Mouse (Mus musculus) hindbrain, postnatal 0 days (tissue): ENCODE measurements around the gene Ss18l2. TPM values are rescaled to one million over a fixed set of nuclear protein-coding genes. Genes with fewer than 3 reads are reported as not detected.

Experiments used
- ATAC-seq: fragments of 200-750 bp; cut with Nextera tagmentation; 2 replicates; pipeline ENCODE4 v1.8.0; 2017; ENCODE audit warnings: mild to moderate bottlenecking, moderate TSS enrichment, moderate library complexity
- DNase-seq: peaks from one replicate; pipeline ENCODE4 v3.0.0-alpha.2; 2015; ENCODE audit warnings: low spot score
- H3K27ac ChIP-seq: fragments of 300-500 bp; sonication (generic); 2 replicates; pipeline ENCODE4 v1.5.1; 2014; ENCODE audit warnings: mild to moderate bottlenecking
- H3K27me3 ChIP-seq: fragments of 300-500 bp; sonication (generic); 2 replicates; pipeline ENCODE4 v1.6.1; 2014; ENCODE audit warnings: low read length, mixed read lengths; ENCODE audit not compliant: insufficient read depth
- H3K36me3 ChIP-seq: fragments of 300-500 bp; sonication (generic); 2 replicates; pipeline ENCODE4 v1.6.1; 2014; ENCODE audit warnings: low read length, mixed read lengths; ENCODE audit not compliant: insufficient read depth
- H3K4me1 ChIP-seq: fragments of 300-500 bp; sonication (generic); 2 replicates; pipeline ENCODE4 v1.6.1; 2014; ENCODE audit warnings: antibody characterized with exemption, low read length, mixed read lengths; ENCODE audit not compliant: insufficient read depth
- H3K4me2 ChIP-seq: fragments of 300-500 bp; sonication (generic); 2 replicates; pipeline ENCODE4 v1.6.1; 2014; ENCODE audit warnings: low read depth, mild to moderate bottlenecking, low read length, moderate library complexity, mixed read lengths
- H3K4me3 ChIP-seq: fragments of 300-500 bp; sonication (generic); 2 replicates; pipeline ENCODE4 v1.5.1; 2014; ENCODE audit warnings: low read length
- H3K9ac ChIP-seq: fragments of 300-500 bp; sonication (generic); replicated peaks from 2 replicates; pipeline ENCODE4 v1.6.1; 2014; ENCODE audit warnings: mild to moderate bottlenecking, low read length, moderate library complexity, mixed read lengths
- H3K9me3 ChIP-seq: fragments of 300-500 bp; sonication (generic); 2 replicates; pipeline ENCODE4 v1.6.1; 2016; ENCODE audit warnings: low read length, mixed read lengths
- CTCF ChIP-seq: IDR thresholded peaks from 2 replicates; pipeline ENCODE4 v1.5.1; 2016; ENCODE audit warnings: antibody characterized with exemption, control low read depth, low read depth
- WGBS: fragments of 180-500 bp; shearing (Covaris S2); extraction: QIAGEN DNeasy Blood & Tissue Kit; methylation state at CpG from one replicate; pipeline ENCODE4 v1.1.7; 2014; 5-methylcytosine and 5-hydroxymethylcytosine counted together
- polyA plus RNA-seq: library from polyadenylated mRNA; unstranded; fragments of >200 nt; fragmentation: Nextera tagmentation; extraction: Ambion mirVana; gene quantifications from 2 replicates; pipeline ENCODE4 v1.2.1, GENCODE M21; 2015
- total RNA-seq: library from RNA; depleted of rRNA; stranded (reverse); fragments of >200 nt; gene quantifications from 2 replicates; pipeline ENCODE4 v1.2.3, GENCODE M21; 2014

The Ss18l2 gene
- total and polyA plus RNA-seq, 2 experiments from 2014 or later, result 62.6 to 231 TPM

DNA sequence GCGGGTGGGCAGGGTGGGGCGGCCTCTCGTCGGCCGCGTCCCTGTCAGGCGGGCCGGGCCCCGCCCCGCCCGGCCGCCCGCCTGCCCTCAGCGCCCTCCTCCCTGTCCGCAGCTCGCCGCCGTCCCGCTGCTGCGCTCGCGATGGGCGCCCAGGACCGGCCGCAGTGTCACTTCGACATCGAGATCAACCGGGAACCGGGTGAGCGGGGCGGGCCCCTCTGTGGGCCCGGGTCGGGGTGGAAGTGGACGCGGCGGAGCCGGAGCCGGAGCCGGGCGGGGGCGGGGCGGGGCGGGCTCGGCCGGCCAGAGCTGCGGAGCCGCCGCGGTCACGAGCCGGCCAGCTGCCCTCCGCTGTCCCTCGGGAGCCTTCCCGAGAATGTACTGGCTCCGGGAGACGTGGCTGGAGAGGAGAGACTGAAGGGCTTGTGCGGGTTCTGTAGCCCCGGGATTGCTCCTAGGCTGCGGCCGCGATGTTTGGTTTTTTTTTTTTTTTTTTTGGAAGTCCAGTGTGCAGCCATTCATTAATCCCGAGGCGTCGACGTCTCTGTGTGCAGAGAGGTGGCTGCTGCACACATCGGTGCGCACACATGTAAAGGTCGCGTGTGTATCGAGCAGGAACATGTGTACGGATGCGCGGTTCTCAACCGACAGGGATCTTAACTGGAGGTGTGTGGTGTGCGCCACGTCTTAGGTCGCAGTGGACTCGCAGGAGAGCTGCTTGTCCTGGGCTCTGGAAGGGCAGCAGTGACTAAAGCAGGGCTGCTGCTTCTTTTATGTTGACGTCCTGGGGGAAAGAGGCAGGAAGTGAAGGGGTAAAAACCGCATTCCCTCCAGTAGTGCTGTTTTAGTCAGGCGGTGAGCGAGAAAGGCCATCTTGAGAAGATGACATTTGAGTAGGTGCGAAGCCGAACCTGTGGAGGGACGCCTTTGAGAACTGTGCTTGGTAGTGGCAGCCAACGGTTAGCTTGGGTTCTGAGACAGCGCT is 9.5 kb downstream of the Ss18l2 start:
- H3K27ac ChIP-seq, result peak overlapping the region; percentile 97
- no peaks in the 10 kb centered on the region for H3K9me3 ChIP-seq
- H3K9ac ChIP-seq, result peak overlapping the region; percentile 95
- no peaks in the 10 kb centered on the region for H3K27me3 ChIP-seq
- H3K4me2 ChIP-seq, result peak overlapping the region; percentile 85
- ATAC-seq (peak; percentile 71), DNase-seq (peak; percentile 58)
- peak overlapping the region; percentile 80 for H3K4me3 ChIP-seq
- WGBS, result under 1% methylated on average over 66 of the region's 87 CpGs
- peaks cover 5% of the 10 kb centered on the region for H3K4me1 ChIP-seq
- H3K36me3 ChIP-seq, result no peaks in the 10 kb centered on the region
- no peak for TF ChIP-seq CTCF

DNA sequence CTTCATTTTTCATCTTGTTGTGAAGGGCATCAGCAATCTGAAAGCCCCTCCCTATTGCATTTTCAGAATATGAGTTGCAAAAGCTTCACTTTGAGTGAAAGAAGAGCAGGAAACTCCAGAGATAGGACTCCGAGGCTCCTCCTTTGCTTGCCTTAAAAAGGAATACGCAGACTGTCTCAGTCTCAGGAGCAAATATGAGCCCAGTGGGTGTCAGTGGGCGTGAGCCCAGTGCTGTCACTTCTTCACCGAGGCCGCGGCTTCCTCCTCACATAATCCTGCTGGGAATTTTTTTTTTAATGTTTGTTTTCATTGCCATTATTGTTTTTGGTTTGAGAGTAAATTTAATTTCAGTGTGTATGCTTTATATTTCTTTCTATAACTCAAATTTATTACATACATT is 30.4 kb downstream of the Ss18l2 start:
- Histone ChIP-seq H3K9me3 (no peaks in the 10 kb centered on the region), H3K27me3 (no peaks in the 10 kb centered on the region), H3K9ac (no peak overlapping the region), H3K4me2 (no peak overlapping the region), H3K4me3 (no peak overlapping the region), H3K36me3 (peaks cover 31% of the 10 kb centered on the region), H3K4me1 (no peaks in the 10 kb centered on the region), H3K27ac (no peak overlapping the region)
- ATAC-seq, result no peak
- no peak for DNase-seq
- WGBS, result 79% methylated on average over 6 of the region's 6 CpGs
- TF ChIP-seq CTCF, result no peak

DNA sequence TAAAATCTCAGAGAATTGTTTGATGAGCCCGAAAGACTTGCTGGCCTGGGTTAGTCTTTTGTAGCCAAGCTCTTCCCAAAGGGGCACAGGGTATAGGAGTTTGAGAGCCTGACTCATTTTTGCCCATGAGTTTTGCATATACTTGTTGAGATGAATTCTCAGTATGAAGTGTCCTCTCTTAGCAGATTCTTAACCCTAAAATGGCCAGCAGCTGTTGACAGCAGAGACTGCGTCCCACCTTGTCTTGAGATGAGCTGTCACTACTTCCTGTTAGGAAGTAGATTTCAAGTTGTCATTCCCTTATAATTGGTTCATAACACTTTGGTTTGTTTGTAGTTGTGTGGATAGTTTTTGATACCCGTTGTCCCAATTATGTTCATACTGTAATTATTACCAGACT is 31.0 kb downstream of the Ss18l2 start:
- H3K36me3 ChIP-seq, result peaks cover 36% of the 10 kb centered on the region

DNA sequence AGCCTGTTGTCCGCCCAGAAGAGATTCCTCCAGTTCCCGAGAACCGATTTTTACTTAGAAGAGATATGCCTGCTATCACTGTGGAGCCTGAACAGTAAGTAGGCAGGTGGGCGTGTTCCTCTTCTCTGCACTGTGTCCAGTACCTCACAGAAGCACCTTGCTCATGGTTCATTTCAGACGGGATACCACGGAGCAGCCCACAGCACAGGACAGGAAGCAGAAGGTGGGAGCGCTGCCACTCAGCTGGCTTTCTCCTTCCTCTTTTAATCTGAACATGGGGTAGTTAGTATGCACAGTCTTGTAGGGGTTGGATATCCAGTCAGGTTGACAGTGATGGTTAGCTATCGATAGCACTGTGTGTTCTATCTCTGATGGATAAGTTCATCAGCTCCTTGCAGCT is 33.9 kb downstream of the Ss18l2 start:
- ATAC-seq (no peak), DNase-seq (no peak)
- TF ChIP-seq CTCF, result no peak
- Histone ChIP-seq H3K9ac (no peak overlapping the region), H3K36me3 (peaks cover 60% of the 10 kb centered on the region), H3K9me3 (no peaks in the 10 kb centered on the region), H3K4me1 (no peaks in the 10 kb centered on the region), H3K27ac (no peak overlapping the region), H3K27me3 (no peaks in the 10 kb centered on the region), H3K4me2 (no peak overlapping the region), H3K4me3 (no peak overlapping the region)
- WGBS, result 92% methylated on average over 8 of the region's 8 CpGs

More for the DNA sequence above, 31.0 kb downstream of the Ss18l2 start:
- no peaks in the 10 kb centered on the region for H3K9me3 ChIP-seq
- TF ChIP-seq CTCF, result no peak
- no peak overlapping the region for H3K4me3 ChIP-seq
- H3K4me2 ChIP-seq, result no peak overlapping the region
- H3K27me3 ChIP-seq, result no peaks in the 10 kb centered on the region
- no peak for ATAC-seq
- 97% methylated on average over 3 of the region's 3 CpGs for WGBS
- no peaks in the 10 kb centered on the region for H3K4me1 ChIP-seq
- H3K9ac ChIP-seq, result no peak overlapping the region
- no peak overlapping the region for H3K27ac ChIP-seq
- DNase-seq, result no peak

DNA sequence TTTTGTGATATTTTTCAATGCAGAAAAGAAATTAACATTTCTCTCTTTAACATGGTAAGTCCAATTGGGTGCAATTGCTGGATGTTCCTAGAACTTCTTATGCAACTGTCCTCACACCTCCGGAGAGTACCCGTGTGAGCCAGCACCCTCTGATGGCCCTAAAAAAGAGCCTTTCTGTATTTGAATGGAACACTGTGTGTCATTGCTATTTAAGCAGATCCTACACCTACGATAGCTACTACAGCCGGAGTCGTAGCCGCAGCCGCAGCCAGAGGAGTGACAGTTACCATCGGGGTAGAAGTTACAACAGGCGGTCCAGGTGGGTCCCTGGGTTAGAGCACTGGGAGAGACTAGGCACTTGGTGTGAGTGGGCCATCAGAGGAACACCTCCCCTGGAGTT is 42.6 kb downstream of the Ss18l2 start:
- ATAC-seq (no peak), DNase-seq (no peak)
- 96% methylated on average over 9 of the region's 9 CpGs for WGBS
- Histone ChIP-seq H3K36me3 (peaks cover 72% of the 10 kb centered on the region), H3K4me3 (no peak overlapping the region), H3K27me3 (no peaks in the 10 kb centered on the region), H3K4me2 (no peak overlapping the region), H3K4me1 (no peaks in the 10 kb centered on the region), H3K9me3 (no peaks in the 10 kb centered on the region), H3K9ac (no peak overlapping the region), H3K27ac (no peak overlapping the region)
- TF ChIP-seq CTCF, result no peak

DNA sequence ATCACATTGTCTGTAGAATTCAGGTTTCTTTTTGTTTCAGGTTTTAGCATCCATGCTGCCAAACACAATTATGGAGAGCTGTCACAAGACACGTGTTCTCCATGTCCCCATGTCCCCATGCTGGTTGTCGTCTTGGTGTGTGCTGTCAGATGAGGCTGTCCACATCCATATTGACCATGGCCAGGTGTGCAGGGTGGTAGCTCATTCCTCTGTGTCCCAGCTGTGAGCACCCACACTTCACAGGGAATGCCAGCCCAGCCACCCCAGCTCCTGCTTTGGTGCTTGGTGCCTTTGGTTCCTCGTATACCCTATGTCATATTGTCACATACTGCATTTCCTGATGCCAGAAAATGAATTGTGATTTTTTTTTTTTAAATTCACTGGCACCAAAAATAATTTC is 44.5 kb downstream of the Ss18l2 start:
- no peak for TF ChIP-seq CTCF
- Histone ChIP-seq H3K4me1 (0 out of 2 replicates have a peak, but pooled peaks cover 5% of the 10 kb centered on the region), H3K4me3 (no peak overlapping the region), H3K27ac (no peak overlapping the region), H3K4me2 (no peak overlapping the region), H3K36me3 (peaks cover 53% of the 10 kb centered on the region), H3K9ac (no peak overlapping the region), H3K9me3 (no peaks in the 10 kb centered on the region), H3K27me3 (no peaks in the 10 kb centered on the region)
- no peak for ATAC-seq
- 82% methylated on average over 3 of the region's 3 CpGs for WGBS
- no peak for DNase-seq

DNA sequence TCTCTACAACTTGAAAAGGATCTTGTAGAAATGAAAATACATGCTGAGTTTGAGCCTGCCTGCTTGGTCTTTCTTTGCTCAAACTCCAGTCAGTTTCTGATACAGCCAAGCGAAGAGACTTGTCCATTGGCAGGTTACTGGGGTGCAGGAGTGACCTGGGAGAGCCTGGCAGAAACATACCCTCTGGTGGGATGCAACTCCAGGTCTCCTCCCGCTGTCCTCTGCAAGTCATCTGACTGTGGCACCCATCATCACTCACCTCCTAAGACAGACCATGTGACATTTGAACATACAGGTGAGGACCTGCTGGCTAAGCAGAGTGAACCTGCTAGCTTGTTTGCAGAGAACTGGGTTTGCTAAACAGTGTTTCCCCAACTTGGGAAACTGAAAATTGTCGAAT is 46.7 kb downstream of the Ss18l2 start:
- TF ChIP-seq CTCF, result no peak
- Histone ChIP-seq H3K27ac (no peak overlapping the region), H3K4me2 (no peak overlapping the region), H3K36me3 (peaks cover 32% of the 10 kb centered on the region), H3K9ac (no peak overlapping the region), H3K27me3 (no peaks in the 10 kb centered on the region), H3K4me1 (peaks cover 16% of the 10 kb centered on the region), H3K9me3 (no peaks in the 10 kb centered on the region), H3K4me3 (no peak overlapping the region)
- DNase-seq (no peak), ATAC-seq (no peak)
- 91% methylated on average over 3 of the region's 3 CpGs for WGBS
